ENCODE assay signal across 8 mouse cellular contexts in the genomic region with DNA sequence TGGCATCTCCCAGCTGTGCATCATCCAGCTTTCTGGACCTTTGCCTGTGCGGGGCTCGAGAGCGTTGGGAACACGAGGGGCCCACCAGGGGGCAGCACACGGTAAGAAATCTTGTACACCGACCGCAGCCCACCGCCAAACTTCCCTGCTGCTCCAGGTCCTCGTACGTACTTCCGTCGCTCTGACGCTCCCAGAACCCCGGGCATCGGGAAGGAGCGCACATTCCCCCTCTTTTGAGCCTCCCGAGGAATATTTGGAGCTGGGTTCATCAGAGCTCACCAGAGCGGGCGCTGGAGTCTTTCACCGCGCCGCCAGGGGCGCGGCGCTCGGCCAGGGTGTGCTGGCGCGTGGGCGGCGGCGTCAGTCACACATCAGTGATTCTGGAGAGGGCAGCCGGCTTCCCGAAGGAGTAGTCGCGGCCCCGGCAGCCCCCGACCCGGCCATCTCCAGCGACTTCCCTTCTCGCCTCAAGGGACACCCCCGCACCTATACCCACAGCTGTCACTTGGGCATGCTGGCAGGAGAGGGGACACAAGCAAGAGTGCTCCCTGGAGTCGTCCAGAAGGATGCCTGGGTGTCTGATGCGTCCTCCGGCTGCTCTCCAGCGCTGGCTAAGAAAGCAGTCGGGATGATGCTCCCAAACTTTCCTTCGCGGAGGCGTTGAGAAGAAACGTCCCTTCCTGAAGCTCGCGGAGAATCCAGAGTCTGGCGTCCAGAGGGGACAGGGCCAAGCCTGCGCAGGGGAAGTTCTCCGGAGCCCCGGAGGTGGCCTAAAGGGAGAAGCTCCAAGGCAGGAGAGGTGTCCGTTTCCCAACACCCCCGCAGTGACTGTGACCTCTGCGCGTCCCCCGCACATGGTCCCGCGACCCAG. TPM values are rescaled to one million over a fixed set of nuclear protein-coding genes. Genes with fewer than 3 reads are reported as not detected.
A peak's percentile ranks its signal among the peaks of the same experiment; 100 is the strongest.
DNase-seq lines count a peak whose midpoint lies in the region; ATAC-seq and TF ChIP-seq lines count a peak whose summit lies in the region.

No protein-coding gene starts in this region.

- ATAC-seq in embryonic facial prominence, embryonic 12.5 days (ENCODE audit: insufficient number of reproducible peaks, insufficient read depth, low FRiP score, low TSS enrichment), result peak; percentile 74
- ATAC-seq in limb, embryonic 11.5 days (ENCODE audit: insufficient number of reproducible peaks, low FRiP score, low TSS enrichment, low read depth), result peak; percentile 69; the same call in 1 of the 2 replicates
- peak; percentile 90 for ATAC-seq in midbrain, embryonic 13.5 days
- no peak for ATAC-seq in monocyte, adult 5-6 weeks (replicated peaks; ENCODE audit: insufficient number of reproducible peaks, low FRiP score, low TSS enrichment, poor library complexity, severe bottlenecking)

- no peak overlapping the region for H3K4me3 ChIP-seq in bone marrow, adult 2 months (replicated peaks; ENCODE audit: control insufficient read depth, low read depth, low read length)
- peak overlapping the region; percentile 59 for H3K4me3 ChIP-seq in embryonic facial prominence, embryonic 12.5 days
- H3K4me3 ChIP-seq in limb, embryonic 11.5 days (ENCODE audit: low read depth, low read length), result peak overlapping the region; percentile 54
- H3K4me3 ChIP-seq in midbrain, embryonic 13.5 days (replicated peaks), result peak overlapping the region; percentile 67

- no peaks in the 10 kb centered on the region for H3K9me3 ChIP-seq in embryonic facial prominence, embryonic 12.5 days
- no peaks in the 10 kb centered on the region for H3K9me3 ChIP-seq in limb, embryonic 11.5 days (ENCODE audit: control insufficient read depth, low read length)
- no peaks in the 10 kb centered on the region for H3K9me3 ChIP-seq in midbrain, embryonic 13.5 days

- WGBS in bone marrow, adult 2 months, result under 1% methylated on average over 63 of the region's 63 CpGs
- under 1% methylated on average over 63 of the region's 63 CpGs for WGBS in embryonic facial prominence, embryonic 12.5 days
- under 1% methylated on average over 54 of the region's 63 CpGs for WGBS in limb, embryonic 11.5 days
- WGBS in midbrain, embryonic 13.5 days, result under 1% methylated on average over 63 of the region's 63 CpGs

- TF ChIP-seq POLR2A in bone marrow, adult 2 months (IDR thresholded peaks at IDR 0.05; ENCODE audit: borderline replicate concordance, control insufficient read depth, low read depth, low read length), result no peak

- H3K27me3 ChIP-seq in embryonic facial prominence, embryonic 12.5 days, result peaks cover 25% of the 10 kb centered on the region
- peaks cover 27% of the 10 kb centered on the region for H3K27me3 ChIP-seq in limb, embryonic 11.5 days (ENCODE audit: control insufficient read depth, insufficient read depth, low read length)
- peaks cover 45% of the 10 kb centered on the region for H3K27me3 ChIP-seq in midbrain, embryonic 13.5 days

- peak; percentile 69 for DNase-seq in heart, adult 8-10 months (ENCODE audit: low spot score)
- DNase-seq in kidney, adult 8-10 months, result peak; percentile 28 to 62
- DNase-seq in limb, embryonic 11.5 days (ENCODE audit: low spot score), result peak; percentile 91
- peak; percentile 11 to 67 for DNase-seq in spleen, postnatal 10 days (ENCODE audit: low spot score in 2 of 2)

- no peaks in the 10 kb centered on the region; the same call in 1 of the 2 replicates for H3K4me1 ChIP-seq in bone marrow, adult 2 months (ENCODE audit: control insufficient read depth, insufficient read depth, low read length)
- no peaks in the 10 kb centered on the region for H3K4me1 ChIP-seq in embryonic facial prominence, embryonic 12.5 days
- 0 out of 2 replicates have a peak, but pooled peaks cover 14% of the 10 kb centered on the region for H3K4me1 ChIP-seq in limb, embryonic 11.5 days (ENCODE audit: control insufficient read depth, insufficient read depth, low read length)
- H3K4me1 ChIP-seq in midbrain, embryonic 13.5 days (replicated peaks), result peaks cover 21% of the 10 kb centered on the region

- TF ChIP-seq CTCF in bone marrow, adult 2 months (IDR thresholded peaks at IDR 0.05; ENCODE audit: control insufficient read depth, insufficient read depth, low read length), result peak; percentile 45; the same call in 1 of the 2 replicates

- H3K9ac ChIP-seq in embryonic facial prominence, embryonic 12.5 days, result peak overlapping the region; percentile 47
- H3K9ac ChIP-seq in limb, embryonic 11.5 days (ENCODE audit: low read length), result peak overlapping the region; percentile 37
- peak overlapping the region; percentile 72 for H3K9ac ChIP-seq in midbrain, embryonic 13.5 days (replicated peaks)

- peak overlapping the region; percentile 99 for H3K4me2 ChIP-seq in embryonic facial prominence, embryonic 12.5 days (replicated peaks)
- H3K4me2 ChIP-seq in limb, embryonic 11.5 days (ENCODE audit: low read depth, severe bottlenecking), result peak overlapping the region; percentile 100
- peak overlapping the region; percentile 100 for H3K4me2 ChIP-seq in midbrain, embryonic 13.5 days (replicated peaks)

- H3K27ac ChIP-seq in bone marrow, adult 2 months (ENCODE audit: control insufficient read depth, insufficient read depth, low read depth, low read length, poor library complexity), result no peak overlapping the region
- no peak overlapping the region for H3K27ac ChIP-seq in embryonic facial prominence, embryonic 12.5 days
- no peak overlapping the region for H3K27ac ChIP-seq in limb, embryonic 11.5 days (replicated peaks; ENCODE audit: low read depth, low read length)
- no peak overlapping the region for H3K27ac ChIP-seq in midbrain, embryonic 13.5 days

- no peaks in the 10 kb centered on the region for H3K36me3 ChIP-seq in embryonic facial prominence, embryonic 12.5 days
- H3K36me3 ChIP-seq in limb, embryonic 11.5 days (ENCODE audit: control insufficient read depth, insufficient read depth, low read length), result no peaks in the 10 kb centered on the region
- no peaks in the 10 kb centered on the region for H3K36me3 ChIP-seq in midbrain, embryonic 13.5 days

RNA-seq across cellular contexts. Expression of a gene that starts 0.7 kb away (rescaled TPM):
- 0.27 and 0.40 TPM in 2 replicates for polyA plus RNA-seq in bone marrow, adult 2 months (2011; ENCODE audit: insufficient read depth, insufficient read length, low replicate concordance, missing spikeins)
- polyA plus RNA-seq in embryonic facial prominence, embryonic 12.5 days (2016; fragmentation: Nextera tagmentation; extraction: Ambion mirVana), result 1.6 and 1.7 TPM in 2 replicates
- 1 to 10 TPM in 2 of 4 experiments, under 1 TPM in 2; 0.95 to 1.6 (median 0.98) TPM for total RNA-seq in heart, adult 8-10 months (2022)
- polyA plus RNA-seq in limb, embryonic 11.5 days (2014; fragmentation: Nextera tagmentation; extraction: Ambion mirVana), result 0.47 and 0.60 TPM in 2 replicates
- 1.6 and 2.1 TPM in 2 replicates for polyA plus RNA-seq in midbrain, embryonic 13.5 days (2015; fragmentation: Nextera tagmentation; extraction: Ambion mirVana)
- total RNA-seq in monocyte, adult 5-6 weeks (2017), result not detected in 3 replicates

Comparison
In these comparisons a context has a peak if more than half of its experiments do, and no peak if none do; other contexts are left out.
1. DNase-seq: peak in every context shown above with its lines; median percentile 91 in limb, embryonic 11.5 days; 69 in heart, adult 8-10 months; 45 in kidney, adult 8-10 months; 39 in spleen, postnatal 10 days.